Mouse (Mus musculus) bone marrow macrophage, adult 2 months (primary cell): ENCODE results near the gene Vax2. TPM values are rescaled to one million over a fixed set of nuclear protein-coding genes. Genes with fewer than 3 reads are reported as not detected.
A peak's percentile ranks its signal among the peaks of the same experiment; 100 is the strongest.

Experiments
- H3K27ac ChIP-seq: 2 replicates; pipeline ENCODE4 v1.5.1; 2012; ENCODE audit warnings: low read depth, low read length; ENCODE audit not compliant: insufficient read depth
- H3K4me1 ChIP-seq: 2 replicates; pipeline ENCODE4 v1.6.1; 2012; ENCODE audit warnings: low read length; ENCODE audit not compliant: control insufficient read depth, insufficient read depth
- H3K4me3 ChIP-seq: 2 replicates; pipeline ENCODE4 v1.5.1; 2012; ENCODE audit warnings: mild to moderate bottlenecking, low read length, moderate library complexity; ENCODE audit not compliant: insufficient read depth
- CTCF ChIP-seq: IDR thresholded peaks from 2 replicates; pipeline ENCODE4 v1.5.1; 2012; ENCODE audit warnings: low read depth, mild to moderate bottlenecking, low read length, moderate library complexity
- POLR2A ChIP-seq: IDR thresholded peaks from 2 replicates; pipeline ENCODE4 v1.6.1; 2012; ENCODE audit warnings: mild to moderate bottlenecking, low read depth, low read length, borderline replicate concordance
- polyA plus RNA-seq: library from polyadenylated mRNA; stranded (reverse); fragments of >200 nt; gene quantifications from 2 replicates; pipeline ENCODE4 v1.2.4, GENCODE M21; 2012; ENCODE audit not compliant: missing spikeins, insufficient read depth, insufficient read length

Gene Vax2
- polyA plus RNA-seq, 1 experiment, result not detected

- TF ChIP-seq CTCF (peak; percentile 68), POLR2A (no peak)
- Histone ChIP-seq H3K4me3 (peak overlapping the region; percentile 25; the same call in 1 of the 2 replicates), H3K4me1 (no peaks in the 10 kb centered on the region), H3K27ac (no peak overlapping the region)
Observed at GRCm38 (mm10) chr6:83750171-83750684, 39.2 kb downstream of the Vax2 start.

- H3K4me1 ChIP-seq, result no peaks in the 10 kb centered on the region
- TF ChIP-seq POLR2A, result no peak
- TF ChIP-seq CTCF, result no peak
- H3K4me3 ChIP-seq, result no peak overlapping the region
- H3K27ac ChIP-seq, result no peak overlapping the region
Observed at GRCm38 (mm10) chr6:83756051-83756450, 45.0 kb downstream of the Vax2 start.

- Histone ChIP-seq H3K4me1 (no peaks in the 10 kb centered on the region), H3K4me3 (no peak within 1 kb of the TSS), H3K27ac (no peak within 1 kb of the TSS)
- TF ChIP-seq POLR2A (no peak), CTCF (no peak)
Observed at GRCm38 (mm10) chr6:83762344-83762743, 51.3 kb downstream of the Vax2 start, which contains the start of gene Ankrd53. Gene Ankrd53 (plus strand): TSS chr6:83762644.

GRCm38 (mm10) chr6:83762880-83763431, 51.9 kb downstream of the Vax2 start:
- Histone ChIP-seq H3K27ac (no peak overlapping the region), H3K4me3 (no peak overlapping the region)
- TF ChIP-seq POLR2A (no peak), CTCF (no peak)

GRCm38 (mm10) chr6:83766982-83767381, 55.9 kb downstream of the Vax2 start:
- Histone ChIP-seq H3K4me1 (no peaks in the 10 kb centered on the region), H3K27ac (no peak overlapping the region), H3K4me3 (no peak overlapping the region)
- no peak for TF ChIP-seq POLR2A
- no peak for TF ChIP-seq CTCF

More at GRCm38 (mm10) chr6:83762880-83763431, 51.9 kb downstream of the Vax2 start:
- H3K4me1 ChIP-seq, result no peaks in the 10 kb centered on the region

- Histone ChIP-seq H3K27ac (no peak overlapping the region), H3K4me3 (no peak overlapping the region), H3K4me1 (0 out of 2 replicates have a peak, but pooled peaks cover 1% of the 10 kb centered on the region)
- no peak for TF ChIP-seq POLR2A
- TF ChIP-seq CTCF, result no peak
Observed at GRCm38 (mm10) chr6:83768485-83768884, 57.4 kb downstream of the Vax2 start.

DNA sequence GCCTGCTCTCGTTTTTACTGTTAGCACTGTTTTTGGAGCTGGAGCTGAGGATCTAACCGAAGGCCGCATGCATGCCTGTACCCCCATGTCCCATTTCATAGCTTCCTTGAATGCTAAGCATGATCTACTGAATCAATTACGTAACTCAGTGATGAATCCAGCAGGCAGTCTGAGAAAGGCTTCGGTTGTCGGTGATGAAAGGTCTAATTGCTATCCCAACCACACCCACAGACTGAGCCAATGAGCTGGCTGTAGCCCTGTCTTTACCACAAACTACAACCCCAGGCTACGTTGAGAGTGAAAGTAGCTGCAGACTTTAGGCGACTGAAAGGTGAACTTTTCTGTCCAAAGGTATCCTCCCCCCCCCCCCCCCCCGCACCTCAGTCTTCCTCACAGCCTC, 63.1 kb downstream of the Vax2 start:
- H3K4me3 ChIP-seq, result peak overlapping the region; percentile 99; the same call in 1 of the 2 replicates
- no peak overlapping the region for H3K27ac ChIP-seq
- H3K4me1 ChIP-seq, result peaks cover 8% of the 10 kb centered on the region
- TF ChIP-seq CTCF (no peak), POLR2A (no peak)

DNA sequence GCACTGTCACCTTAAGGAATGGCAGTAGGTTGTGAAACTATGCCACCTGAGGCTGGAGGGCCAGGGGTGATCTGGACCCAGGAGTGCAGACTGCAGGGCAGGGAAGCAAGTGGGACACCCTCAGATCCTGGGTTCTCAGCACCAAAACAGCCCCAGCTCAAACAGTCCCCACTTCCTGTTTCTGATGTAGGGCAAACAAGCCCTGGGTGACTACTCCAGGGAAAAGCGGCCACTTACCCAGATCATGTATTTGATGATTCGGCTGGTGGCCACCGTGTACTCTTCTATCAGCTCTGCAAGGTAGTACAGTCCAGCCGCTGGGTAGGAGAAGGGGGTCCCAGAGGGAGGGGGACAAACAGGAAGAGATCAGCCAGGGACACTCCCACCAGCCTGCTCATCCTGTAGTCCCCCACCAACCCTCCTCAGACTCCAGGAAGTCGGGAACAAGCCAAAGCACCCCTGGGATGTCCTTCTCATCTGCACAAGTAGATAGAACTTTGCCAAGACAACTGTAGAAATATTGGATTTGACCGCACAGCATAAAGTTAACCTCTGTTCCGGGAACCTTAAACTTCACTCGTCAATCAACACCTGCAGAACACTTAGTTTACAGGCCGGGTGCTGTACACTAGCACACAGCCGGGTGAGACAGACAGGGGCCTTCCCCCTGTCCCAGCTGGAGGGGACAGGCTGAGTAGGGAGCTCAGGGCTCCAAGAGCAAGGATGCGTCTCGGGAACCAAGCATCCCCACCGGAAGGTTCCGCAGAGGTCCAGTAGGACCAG, 63.9 kb downstream of the Vax2 start:
- H3K4me1 ChIP-seq, result peaks cover 8% of the 10 kb centered on the region
- peak overlapping the region; percentile 57 for H3K27ac ChIP-seq
- H3K4me3 ChIP-seq, result peak overlapping the region; percentile 99
- TF ChIP-seq POLR2A, result no peak
- peak; percentile 13; the same call in 1 of the 2 replicates for TF ChIP-seq CTCF

GRCm38 (mm10) chr6:83775638-83776293, 64.7 kb downstream of the Vax2 start, which contains the start of gene Tex261:
Gene Tex261 (minus strand): TSS chr6:83775813.
- peak within 1 kb of the TSS; percentile 99 for H3K4me3 ChIP-seq
- H3K27ac ChIP-seq, result peak within 1 kb of the TSS; percentile 79
- peaks cover 8% of the 10 kb centered on the region for H3K4me1 ChIP-seq
- TF ChIP-seq POLR2A (no peak), CTCF (peak; percentile 87)

- Histone ChIP-seq H3K27ac (no peak overlapping the region), H3K4me1 (peaks cover 18% of the 10 kb centered on the region), H3K4me3 (no peak overlapping the region)
- TF ChIP-seq POLR2A (no peak), CTCF (no peak)
Observed at GRCm38 (mm10) chr6:83778306-83778705, 67.2 kb downstream of the Vax2 start.
